Mouse (Mus musculus) urinary bladder, adult 2 months (tissue): Measurements from ENCODE around the gene Marf1. TPM values are rescaled to one million over a fixed set of nuclear protein-coding genes. Genes with fewer than 3 reads are reported as not detected.
"Not testable (repeated sequence)": the region's sequence is repeated elsewhere in the genome, so short reads cannot be mapped to it uniquely, and the experiment has no call there.

Experiments
- DNase-seq: peaks from one replicate; pipeline ENCODE4 v3.0.0; 2022; ENCODE audit warnings: low spot score
- polyA plus RNA-seq: library from polyadenylated mRNA; depleted of rRNA; stranded (reverse); fragments of >200 nt; gene quantifications from 2 replicates; pipeline ENCODE4 v1.2.3, GENCODE M21; 2012; rRNA removed

The Marf1 gene
- polyA plus RNA-seq, 1 experiment = 15.0 TPM

- DNase-seq = not testable (repeated sequence)
Measured at GRCm38 (mm10) chr16:14066571-14066970, 96.6 kb downstream of the Marf1 start.

GRCm38 (mm10) chr16:14059869-14060268, 103.3 kb downstream of the Marf1 start:
- no peak for DNase-seq

Other genes with a start within 250 kb of the Marf1 start
- 0.17 and 0.25 TPM in 2 replicates for gene 2900011O08Rik, start 176.7 kb downstream of the Marf1 start, polyA plus RNA-seq
- gene Ifitm7, start 176.5 kb downstream of the Marf1 start, polyA plus RNA-seq = not detected in 2 replicates
- 45.3 and 48.5 TPM in 2 replicates for gene Nde1, start 76 bp downstream of the Marf1 start, polyA plus RNA-seq
- 1,679 and 3,228 TPM in 2 replicates for gene Myh11, start 128.0 kb upstream of the Marf1 start, polyA plus RNA-seq
- 51.7 and 59.6 TPM in 2 replicates for gene Fopnl, start 154.1 kb upstream of the Marf1 start, polyA plus RNA-seq
- gene Abcc1, start 198.2 kb upstream of the Marf1 start, polyA plus RNA-seq = 27.5 and 27.7 TPM in 2 replicates